Mouse (Mus musculus) thymus, adult 18-20 months (tissue): ENCODE measurements around the gene Npl.
"Not testable (repeated sequence)": the region's sequence is repeated elsewhere in the genome, so short reads cannot be mapped to it uniquely, and the experiment has no call there.

ENCODE experiments used
- DNase-seq, 2 experiments: peaks; one replicate each; pipeline ENCODE4 v3.0.0; 2022; ENCODE audit warnings: mixed read lengths in 2 of 2

Npl gene

DNA sequence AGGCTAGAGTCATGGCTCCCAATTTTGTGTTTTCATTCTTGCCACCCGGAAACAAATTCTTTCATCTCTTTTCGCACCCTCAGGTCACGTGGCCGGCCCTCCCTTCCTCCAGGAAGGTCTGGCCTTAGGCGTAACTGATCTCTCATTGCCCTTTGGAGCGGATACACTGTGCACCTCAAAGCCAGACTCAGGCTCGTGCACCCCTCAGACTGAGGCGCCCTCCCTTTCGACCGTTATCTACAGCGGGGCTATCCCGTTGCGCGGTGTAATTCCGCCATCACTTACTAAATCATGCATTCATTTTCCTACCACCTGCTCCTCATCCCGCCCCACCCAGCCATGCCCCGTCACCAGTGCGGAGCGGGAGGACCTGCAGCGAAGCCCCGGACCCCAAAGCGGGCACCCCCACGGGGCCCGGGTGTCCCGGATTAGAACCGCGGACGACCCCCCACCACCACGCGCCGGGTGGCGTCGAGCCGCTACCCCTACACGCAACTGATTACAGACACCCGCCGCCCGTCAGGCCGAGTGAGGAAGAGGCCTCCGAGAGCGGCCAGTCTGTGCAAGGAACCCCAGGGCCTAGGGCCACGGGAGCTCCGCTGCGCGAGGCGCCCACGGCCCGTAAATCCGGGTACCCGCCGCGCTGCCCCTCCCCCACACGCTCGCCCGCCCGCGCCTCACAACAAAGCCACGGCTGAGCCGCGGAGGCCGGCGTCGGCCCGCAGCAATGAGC, 62.9 kb downstream of the Npl start:
- peak; percentile 34 to 65 for DNase-seq

DNA sequence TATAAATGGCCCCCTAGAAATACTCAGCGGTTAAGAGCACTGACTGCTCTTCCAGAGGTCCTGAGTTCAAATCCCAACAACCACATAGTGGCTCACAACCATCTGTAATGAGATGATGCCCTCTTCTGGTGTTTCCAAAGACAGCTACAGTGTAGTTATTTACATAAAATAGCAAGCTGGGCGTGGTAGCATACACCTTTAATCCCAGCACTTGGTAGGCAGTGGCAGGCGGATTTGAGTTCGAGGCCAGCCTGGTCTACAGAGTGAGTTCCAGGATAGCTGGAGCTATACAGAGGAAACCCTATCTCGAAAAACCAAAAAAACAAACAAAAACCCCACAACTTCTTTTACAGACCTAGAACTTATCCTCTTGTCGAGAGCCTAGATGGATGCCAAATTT, 63.7 kb downstream of the Npl start:
- not testable (repeated sequence) for DNase-seq

DNA sequence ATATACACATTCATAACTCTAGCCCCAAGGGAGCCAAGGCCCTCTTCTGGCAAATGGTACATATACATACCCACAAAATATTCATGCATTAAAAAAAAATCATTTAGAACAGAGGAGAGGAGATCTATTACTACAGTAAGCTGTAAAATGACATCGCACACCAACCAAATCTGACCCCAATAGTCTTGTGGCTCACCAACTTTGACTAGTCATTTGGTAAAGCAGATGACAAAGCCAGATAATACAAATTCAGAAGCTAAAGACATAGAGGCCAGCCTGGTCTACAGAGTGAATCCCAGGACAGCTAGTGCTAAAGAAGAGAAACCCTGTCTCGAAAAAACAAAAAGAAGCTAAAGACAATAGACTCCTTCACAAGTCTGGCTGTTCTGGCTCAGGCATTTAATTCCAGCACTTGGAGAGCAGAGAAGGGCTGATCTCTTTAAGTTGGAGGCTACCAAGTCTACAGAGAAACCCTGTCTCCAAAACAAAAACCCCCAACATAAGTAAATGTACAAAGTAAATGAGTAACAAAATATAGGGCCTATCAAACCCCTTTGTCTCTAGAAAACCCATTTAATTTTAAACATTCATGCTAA, 64.5 kb downstream of the Npl start:
- DNase-seq: no peak

DNA sequence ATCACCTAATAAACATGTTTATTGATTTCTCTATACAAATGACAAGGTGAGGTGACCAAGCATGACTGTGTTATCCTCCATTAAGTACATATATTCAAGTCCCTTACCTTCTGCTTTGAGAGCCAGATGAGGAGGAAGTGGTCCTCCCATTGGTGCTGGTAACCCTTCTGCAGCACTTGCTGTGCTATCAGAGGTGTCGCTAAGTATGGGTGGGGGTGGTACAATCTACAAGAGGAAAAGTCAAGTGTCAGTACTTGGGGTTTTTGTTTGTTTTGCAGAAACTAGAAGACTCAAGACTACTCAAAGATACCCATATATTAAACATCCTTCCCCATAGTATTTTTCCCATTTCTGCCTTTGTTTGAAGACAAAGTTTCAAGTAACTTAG, 68.8 kb downstream of the Npl start:
- DNase-seq: no peak

DNA sequence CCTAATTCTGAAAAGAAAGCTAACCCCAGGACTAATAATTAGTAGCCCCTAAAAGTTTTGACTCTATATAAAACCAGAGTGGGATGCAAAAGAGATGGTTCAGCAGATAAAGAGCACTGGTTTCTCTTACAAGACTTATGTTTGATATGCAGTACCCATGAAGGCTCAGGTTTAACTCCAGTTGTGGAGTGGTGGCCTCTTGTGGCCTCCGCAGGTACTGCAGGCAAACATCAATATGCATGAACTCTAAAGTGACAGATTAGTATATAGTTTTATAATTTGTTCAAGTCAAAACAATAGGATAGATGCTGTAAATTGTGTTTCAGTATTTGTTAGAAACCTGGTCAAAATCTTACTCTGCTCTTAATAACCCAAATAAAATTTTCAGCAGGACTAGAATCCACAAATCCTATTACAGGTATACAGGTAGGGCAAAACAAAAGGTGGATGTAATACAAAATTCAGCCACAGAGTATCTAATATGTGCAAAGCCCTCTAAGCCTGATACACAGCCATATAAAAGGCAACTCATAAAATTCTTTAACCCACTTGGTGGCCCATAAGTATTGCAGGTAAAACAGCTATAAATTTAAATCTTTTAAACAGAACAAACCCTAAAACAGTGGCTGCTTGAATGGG, 69.3 kb downstream of the Npl start:
- peak; percentile 31 to 46 for DNase-seq

DNA sequence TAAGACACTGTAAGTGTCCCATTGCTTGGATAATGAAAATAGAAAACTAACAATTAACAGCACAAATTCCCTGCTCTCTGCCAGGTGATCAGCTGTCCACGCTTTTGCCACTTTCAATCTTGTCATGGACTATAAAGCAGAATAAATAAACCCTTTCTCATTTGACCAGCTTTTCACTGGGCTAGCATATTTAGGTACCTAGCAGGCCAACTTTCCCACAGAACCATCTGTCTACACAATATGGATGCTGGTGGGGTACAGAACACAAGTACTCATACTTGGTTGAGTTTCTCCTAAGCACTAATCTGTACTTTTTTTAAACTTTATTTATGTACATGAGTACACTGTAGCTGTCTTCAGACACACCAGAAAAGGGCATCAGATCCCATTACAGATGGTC, 70.5 kb downstream of the Npl start:
- DNase-seq: no peak

DNA sequence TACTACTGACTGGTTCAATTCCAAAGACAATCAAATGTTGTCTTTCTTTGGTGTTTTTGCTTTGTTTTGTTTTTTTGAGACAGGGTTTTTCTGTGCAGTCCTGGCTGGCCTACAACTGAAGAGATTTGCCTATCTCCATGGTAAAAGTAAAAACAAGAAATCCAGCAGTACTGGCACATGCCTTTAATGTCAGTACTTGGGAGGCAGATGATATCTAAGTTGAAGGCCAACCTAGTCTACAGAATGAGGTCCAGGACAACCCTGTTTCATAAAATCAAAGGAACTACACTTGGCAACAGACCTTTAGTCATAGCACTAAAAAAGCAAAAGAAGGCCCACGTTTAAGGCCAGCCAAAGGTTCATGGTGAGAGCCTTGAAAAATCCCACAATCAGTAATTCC, 88.0 kb downstream of the Npl start:
- no peak for DNase-seq

DNA sequence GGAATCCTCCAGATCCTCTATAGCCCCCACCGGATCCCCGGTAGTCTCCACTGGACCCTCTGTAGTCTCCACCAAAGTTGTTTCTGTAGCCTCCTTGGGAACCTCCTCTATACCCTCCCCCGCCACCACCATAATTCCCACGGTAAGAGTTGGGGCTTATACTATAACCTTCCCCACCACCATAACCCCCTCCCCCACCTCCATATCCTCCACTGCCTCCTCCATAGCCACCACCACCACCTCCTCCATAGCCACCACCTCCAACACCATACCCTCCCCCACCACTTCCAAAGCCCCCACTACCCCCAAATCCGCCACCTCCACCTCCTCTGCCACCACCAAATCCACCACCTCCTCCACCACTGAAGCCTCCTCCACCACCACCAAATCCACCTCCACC, 93.7 kb downstream of the Npl start:
- DNase-seq: no peak

DNA sequence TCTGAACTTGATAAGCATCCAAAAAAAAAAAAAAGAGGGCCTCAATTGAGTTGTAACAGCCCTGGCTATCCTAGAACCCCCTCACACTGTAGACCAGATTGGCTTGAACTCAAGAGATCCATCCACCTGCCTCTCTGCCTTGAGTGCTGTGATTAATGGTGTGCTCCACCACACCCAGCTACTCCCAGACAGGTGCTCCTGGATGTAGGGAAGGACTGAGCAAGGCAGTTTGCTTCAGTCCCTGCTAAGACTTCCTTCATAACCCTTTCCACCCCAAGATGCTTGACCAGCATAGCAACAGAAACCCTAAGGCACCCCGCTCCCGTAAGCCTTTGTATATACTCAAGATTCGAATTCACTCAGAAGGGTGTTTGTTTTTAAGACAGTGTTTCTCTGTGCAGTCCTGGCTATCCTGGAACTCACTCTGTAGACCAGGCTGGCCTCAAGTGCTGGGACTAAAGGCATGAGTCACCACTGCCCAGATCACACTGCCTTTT, 96.7 kb downstream of the Npl start:
- DNase-seq: no peak
